Mouse (Mus musculus): ENCODE measurements at regions not wholly inside any gene's neighbourhood (a gene's known extent, or its start where the extent isn't known, plus 50 kb on each side); places are given as distances from the start of the nearest gene placed in this dataset.
"Not testable (repeated sequence)": the region's sequence is repeated elsewhere in the genome, so short reads cannot be mapped to it uniquely, and the experiment has no call there.

DNA sequence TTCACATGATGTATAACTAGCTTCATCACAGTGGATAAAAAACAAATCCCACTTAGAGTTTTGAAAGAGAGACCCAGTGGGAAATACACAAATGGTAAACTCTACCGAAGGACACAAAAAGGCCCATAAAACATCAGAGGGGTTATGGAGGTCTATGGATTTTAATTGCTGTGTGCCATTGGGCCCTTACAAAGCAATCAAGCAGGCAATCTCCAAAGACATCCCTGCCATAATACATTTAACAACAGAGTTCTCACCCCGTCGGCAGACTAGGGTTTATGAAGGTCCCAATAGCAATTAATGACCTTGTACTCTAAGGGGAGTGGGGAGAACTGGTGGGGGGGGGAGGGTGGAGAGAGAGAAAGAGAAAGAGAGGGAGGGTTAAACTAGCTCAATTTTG lies 448.0 kb downstream of the Anxa1 start:
- intact Hi-C loops (cut with DNase I), result no loop called here
- DNase-seq (ENCODE audit: extremely low spot score in 1 of 2, low spot score in 2 of 2), result no peak
- Histone ChIP-seq H3K27ac (no peak overlapping the region), H3K4me3 (no peak overlapping the region)
- TF ChIP-seq CTCF (IDR thresholded peaks at IDR 0.05), result no peak

DNA sequence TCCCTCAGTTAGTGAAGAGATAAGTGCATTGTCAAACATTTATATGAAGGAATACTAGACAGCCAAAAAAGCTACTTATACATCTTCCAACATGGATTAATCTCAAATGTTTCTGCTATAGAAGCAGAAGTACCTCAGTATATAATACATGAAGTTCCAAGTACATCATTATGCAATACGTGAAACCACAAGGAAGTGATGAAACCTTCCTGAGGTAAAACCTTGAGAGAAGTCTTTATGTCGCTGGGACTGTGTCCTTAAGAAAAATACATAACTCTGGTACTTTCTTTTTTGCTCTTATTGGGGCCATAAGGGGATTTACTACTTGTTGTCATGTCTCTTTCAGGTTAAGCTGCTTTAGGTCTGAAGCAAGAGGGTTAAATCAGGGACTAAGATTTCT lies 469.6 kb downstream of the Anxa1 start:
- H3K4me3 ChIP-seq, result no peak overlapping the region
- DNase-seq (ENCODE audit: extremely low spot score in 1 of 2, low spot score in 2 of 2), result no peak
- intact Hi-C loops (cut with DNase I), result no loop called here
- no peak overlapping the region for H3K27ac ChIP-seq
- TF ChIP-seq CTCF (IDR thresholded peaks at IDR 0.05), result no peak

DNA sequence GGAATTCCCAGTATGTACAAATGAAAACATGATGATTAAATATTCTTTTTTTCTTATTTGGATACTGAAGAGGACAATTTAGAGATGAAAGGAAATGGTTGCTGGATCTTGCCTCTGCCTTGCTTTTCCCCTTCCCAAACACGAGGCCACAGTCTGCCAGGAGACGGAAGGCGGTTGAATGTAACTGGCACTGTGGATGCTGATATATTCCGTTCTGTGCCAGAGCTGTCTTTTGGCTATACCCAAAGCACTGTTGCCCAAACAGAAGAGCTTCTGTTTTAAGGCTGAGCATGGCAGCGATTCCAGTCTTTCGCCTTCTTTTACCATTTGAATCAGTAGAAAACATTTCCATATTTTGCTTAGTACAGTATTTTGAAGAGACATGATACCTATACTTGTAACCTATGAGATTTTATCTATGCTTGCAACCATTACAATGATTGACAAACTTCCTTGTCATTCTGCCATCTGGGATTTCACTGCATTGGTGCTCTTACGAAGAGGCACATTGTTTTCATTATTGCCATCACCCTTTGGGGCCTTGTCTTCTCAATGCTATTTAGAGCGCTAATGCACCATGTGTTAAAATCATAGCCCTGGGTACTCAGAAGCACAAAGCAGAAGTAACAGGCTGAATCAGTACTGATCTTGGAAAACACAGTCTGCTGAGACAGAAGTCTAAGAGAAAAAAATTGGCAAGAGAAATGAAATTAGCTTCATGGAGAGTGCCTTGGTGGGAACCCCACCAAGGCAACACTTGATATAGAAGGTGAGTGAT lies 504.6 kb downstream of the Anxa1 start:
- H3K4me3 ChIP-seq, result no peak overlapping the region
- no peak for TF ChIP-seq CTCF (IDR thresholded peaks at IDR 0.05)
- intact Hi-C loops (cut with DNase I), result no loop called here
- H3K27ac ChIP-seq, result no peak overlapping the region
- DNase-seq (ENCODE audit: extremely low spot score in 1 of 2, low spot score in 2 of 2), result no peak

DNA sequence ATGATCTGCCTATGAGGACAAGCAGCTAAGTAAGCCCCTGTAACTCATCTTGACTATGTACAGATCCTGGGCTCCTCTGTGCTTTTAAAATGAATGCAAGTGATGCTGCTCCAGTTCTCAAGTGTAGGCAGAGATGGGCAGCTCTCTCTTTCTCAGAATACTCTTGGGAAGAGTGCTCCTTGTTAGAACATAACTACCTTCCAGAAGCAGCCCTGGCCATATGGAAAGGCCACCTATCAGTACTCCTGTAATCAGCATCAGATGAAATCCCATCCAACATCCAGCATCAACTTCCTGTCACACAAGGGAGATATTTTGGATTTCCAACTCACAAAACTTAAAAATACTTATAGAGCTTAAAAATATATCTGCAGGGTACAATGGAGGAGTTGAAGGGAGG lies 509.8 kb downstream of the Anxa1 start:
- intact Hi-C loops (cut with DNase I), result no loop called here
- no peak overlapping the region for H3K4me3 ChIP-seq
- no peak for DNase-seq (ENCODE audit: extremely low spot score in 1 of 2, low spot score in 2 of 2)
- H3K27ac ChIP-seq, result peak overlapping the region; percentile 30
- no peak for TF ChIP-seq CTCF (IDR thresholded peaks at IDR 0.05)

DNA sequence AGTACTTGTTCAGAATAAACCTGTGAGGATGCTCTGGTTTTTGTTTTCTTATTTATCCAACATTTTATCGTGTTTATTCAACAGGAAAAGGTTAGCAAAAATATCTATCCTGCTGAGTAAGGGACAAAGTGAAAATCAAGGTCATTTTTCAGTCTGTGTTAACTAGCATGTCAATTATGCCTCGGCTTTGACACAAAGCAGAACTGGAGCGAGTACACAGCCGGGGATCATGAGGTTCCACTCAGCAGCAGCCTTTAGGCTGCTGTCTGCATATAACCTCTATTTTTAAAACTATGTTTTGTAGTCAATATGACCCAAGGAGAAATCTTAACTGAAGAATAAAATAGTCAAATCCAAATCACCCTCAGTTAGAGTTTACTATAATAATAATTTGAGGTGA lies 542.6 kb downstream of the Anxa1 start:
- no peak for DNase-seq (ENCODE audit: extremely low spot score in 1 of 2, low spot score in 2 of 2)
- H3K4me3 ChIP-seq, result no peak overlapping the region
- TF ChIP-seq CTCF (IDR thresholded peaks at IDR 0.05), result no peak
- H3K27ac ChIP-seq, result no peak overlapping the region
- intact Hi-C loops (cut with DNase I), result no loop called here

DNA sequence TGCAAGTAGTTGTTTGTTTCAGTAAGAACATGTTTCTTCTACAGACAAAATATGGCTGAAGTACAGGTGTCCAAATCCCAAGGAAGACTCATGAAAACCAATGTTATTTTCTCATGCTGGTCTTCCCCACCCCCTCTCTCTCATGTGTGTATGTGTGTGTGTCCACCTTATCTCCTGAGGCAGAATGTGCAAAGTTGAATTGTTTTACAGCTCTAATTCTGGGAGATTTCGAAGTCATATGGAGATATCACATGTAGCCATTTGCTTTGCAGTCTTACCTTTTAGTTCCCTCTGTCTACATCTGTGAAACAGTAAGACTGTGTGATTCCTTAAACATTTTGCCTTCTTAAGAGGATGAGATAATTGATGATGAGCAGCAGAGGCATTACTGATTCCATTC lies 582.8 kb downstream of the Anxa1 start:
- intact Hi-C loops (cut with DNase I), result no loop called here
- H3K4me3 ChIP-seq, result no peak overlapping the region
- H3K27ac ChIP-seq, result no peak overlapping the region
- DNase-seq (ENCODE audit: extremely low spot score in 1 of 2, low spot score in 2 of 2), result no peak
- TF ChIP-seq CTCF (IDR thresholded peaks at IDR 0.05), result no peak

DNA sequence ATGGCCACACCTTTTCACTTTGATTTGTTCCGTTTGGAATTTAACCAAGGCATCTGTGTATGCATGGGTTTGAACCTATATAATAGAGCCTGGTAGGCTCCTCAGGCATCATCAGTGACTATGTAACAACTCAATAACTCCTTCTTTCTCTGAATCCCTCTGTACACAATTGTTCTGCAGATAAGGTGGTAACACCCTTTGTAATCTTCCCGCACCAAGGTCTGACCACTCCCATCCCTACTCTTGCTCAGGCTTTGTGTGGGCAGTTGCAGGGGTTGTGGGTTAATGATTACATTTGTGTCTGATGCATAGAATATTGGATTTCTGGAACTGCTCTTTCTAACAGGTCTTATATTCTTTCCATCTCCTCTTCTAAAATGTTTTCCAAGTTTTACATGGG lies 596.9 kb downstream of the Anxa1 start:
- intact Hi-C loops (cut with DNase I), result loop anchor here (1.0 kb wide), 1 partner anchor 26 kb away; no protein-coding TSS in a partner anchor
- TF ChIP-seq CTCF (IDR thresholded peaks at IDR 0.05), result no peak
- H3K27ac ChIP-seq, result no peak overlapping the region
- no peak for DNase-seq (ENCODE audit: extremely low spot score in 1 of 2, low spot score in 2 of 2)
- no peak overlapping the region for H3K4me3 ChIP-seq

DNA sequence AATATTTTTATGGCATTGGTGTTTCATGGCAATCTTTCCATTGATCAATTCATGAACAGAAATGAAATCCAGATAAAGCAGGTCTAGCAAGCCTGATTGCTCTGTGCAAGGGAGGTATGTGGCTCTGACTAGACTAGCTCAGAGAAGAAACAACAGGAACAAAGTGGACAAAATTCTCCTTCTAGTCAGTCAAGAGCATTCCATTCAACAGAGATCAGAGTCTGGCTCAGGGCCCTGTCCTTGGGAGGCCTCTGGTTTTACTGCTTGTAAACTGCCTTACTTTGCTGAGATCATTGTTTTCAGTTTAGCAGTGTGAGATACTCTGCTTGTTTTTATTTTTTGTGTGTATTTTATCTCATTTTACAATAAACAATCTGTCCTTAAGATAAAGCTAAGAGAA lies 607.2 kb downstream of the Anxa1 start:
- TF ChIP-seq CTCF (IDR thresholded peaks at IDR 0.05), result no peak
- Histone ChIP-seq H3K4me3 (no peak overlapping the region), H3K27ac (no peak overlapping the region)
- intact Hi-C loops (cut with DNase I), result no loop called here
- DNase-seq (ENCODE audit: extremely low spot score in 1 of 2, low spot score in 2 of 2), result no peak

DNA sequence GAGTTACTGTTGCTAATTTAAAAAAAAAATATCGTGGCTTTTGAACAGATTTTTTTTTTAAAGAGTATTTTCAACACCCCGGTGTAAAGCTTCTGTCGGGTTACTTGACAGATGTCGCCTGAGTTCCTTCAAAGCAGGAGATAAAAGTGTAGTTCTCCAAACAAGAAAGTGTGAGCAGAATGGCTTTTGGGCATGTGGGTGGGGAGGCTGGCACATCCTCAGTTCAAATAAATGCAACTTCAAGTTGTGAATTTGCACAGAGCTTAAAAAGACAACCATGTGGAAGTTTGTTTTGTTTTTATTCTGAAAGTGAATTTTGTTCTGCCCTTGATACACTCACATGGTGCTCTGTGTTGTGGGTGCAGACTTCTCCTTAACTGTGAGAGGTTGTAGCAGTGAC lies 612.9 kb downstream of the Anxa1 start:
- H3K27ac ChIP-seq, result no peak overlapping the region
- TF ChIP-seq CTCF (IDR thresholded peaks at IDR 0.05), result no peak
- intact Hi-C loops (cut with DNase I), result loop anchor here (10.0 kb wide), 3 partner anchors 457 to 803 kb away; no protein-coding TSS in a partner anchor
- DNase-seq (ENCODE audit: extremely low spot score in 1 of 2, low spot score in 2 of 2), result peak; percentile 27 to 35
- H3K4me3 ChIP-seq, result no peak overlapping the region

DNA sequence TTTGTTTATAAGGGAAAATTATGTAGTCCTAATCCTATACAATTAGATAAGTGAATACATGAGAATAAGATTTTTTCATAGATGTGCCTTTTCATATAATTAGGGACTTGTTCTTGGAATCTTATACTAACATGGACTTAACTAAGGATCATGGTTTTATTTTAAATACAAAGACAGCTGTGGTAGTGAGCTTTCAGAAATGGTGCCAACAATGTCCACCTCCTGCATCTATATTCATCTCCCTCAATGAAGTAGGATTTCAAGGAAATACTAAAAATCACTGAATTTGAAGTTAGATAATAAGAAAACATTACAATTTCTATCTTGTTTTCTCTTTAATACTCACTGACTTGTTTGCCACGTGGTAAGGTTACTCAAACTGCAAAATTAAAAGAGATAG lies 619.8 kb downstream of the Anxa1 start:
- Histone ChIP-seq H3K27ac (peak overlapping the region; percentile 29; the same call in 1 of the 2 replicates), H3K4me3 (no peak overlapping the region)
- no peak for TF ChIP-seq CTCF (IDR thresholded peaks at IDR 0.05)
- intact Hi-C loops (cut with DNase I), result loop anchor here (10.0 kb wide), 3 partner anchors 464 to 796 kb away; no protein-coding TSS in a partner anchor
- no peak for DNase-seq (ENCODE audit: extremely low spot score in 1 of 2, low spot score in 2 of 2)

DNA sequence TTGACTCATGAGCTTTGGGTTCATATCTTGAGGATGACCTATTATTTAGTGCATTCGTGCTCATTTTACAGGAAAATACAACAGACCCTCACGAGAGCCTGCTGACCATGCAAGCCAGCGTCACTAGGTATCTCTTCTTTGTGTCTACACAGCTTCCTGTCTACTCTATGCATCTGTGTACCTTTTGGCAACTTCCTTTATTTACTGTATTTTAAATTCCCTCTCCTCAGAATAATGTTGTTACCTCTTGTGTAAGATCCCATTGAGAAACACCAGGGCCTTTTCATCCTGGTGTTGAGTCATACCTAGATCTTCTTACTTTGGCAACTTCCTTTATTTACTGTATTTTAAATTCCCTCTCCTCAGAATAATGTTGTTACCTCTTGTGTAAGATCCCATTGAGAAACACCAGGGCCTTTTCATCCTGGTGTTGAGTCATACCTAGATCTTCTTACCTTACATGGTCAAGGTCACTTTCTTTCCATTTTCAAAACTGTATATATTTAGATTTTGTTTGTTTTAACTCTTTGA lies 639.1 kb upstream of the Rorb start:
- H3K27ac ChIP-seq; intact Hi-C loops (cut with DNase I): not testable (repeated sequence)

DNA sequence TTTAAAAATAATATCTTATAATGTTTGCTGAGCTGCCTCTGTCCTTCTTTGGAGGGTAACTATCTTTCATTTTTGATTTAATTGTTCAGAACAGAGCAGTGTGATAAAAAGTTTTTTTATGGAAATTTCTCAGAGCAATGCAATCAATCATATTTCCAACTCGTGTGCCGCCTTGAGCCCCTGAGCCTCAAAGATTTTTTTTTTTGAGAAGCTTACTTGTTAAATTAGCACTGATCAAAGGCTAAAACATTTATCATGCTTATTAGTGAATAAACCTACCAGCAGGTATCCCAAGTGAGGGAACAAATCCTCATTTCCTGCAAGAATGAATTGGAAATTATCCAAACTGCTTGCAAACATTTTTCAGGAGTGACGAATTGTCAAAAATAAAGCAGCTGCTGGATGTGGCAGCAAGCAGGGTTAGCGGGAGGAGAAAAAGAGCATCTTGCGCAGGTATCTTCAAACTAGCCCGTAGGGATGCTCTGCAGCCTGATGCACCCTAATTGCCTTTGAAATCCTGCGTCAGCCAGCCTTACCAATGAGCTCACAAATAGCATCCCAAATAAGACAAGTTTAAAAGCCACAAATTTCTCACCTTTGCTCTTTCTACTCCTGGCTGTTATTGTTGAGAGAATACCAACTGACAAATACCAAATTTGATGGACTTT lies 637.0 kb upstream of the Rorb start:
- no peak for DNase-seq (ENCODE audit: extremely low spot score in 1 of 2, low spot score in 2 of 2)
- intact Hi-C loops (cut with DNase I), result no loop called here
- no peak overlapping the region for H3K27ac ChIP-seq
- no peak for TF ChIP-seq CTCF (IDR thresholded peaks at IDR 0.05)
- no peak overlapping the region for H3K4me3 ChIP-seq

More for the DNA sequence above, 639.1 kb upstream of the Rorb start:
- H3K4me3 ChIP-seq; DNase-seq (ENCODE audit: extremely low spot score in 1 of 2, low spot score in 2 of 2): not testable (repeated sequence)

Data from left cerebral cortex, adult 2 months (tissue).